Mouse (Mus musculus): Measurements from ENCODE around the gene Kctd21. TPM values are rescaled to one million over a fixed set of nuclear protein-coding genes. Genes with fewer than 3 reads are reported as not detected.
A peak's percentile ranks its signal among the peaks of the same experiment; 100 is the strongest.

Kctd21 gene
- polyA plus RNA-seq, 1 experiment: 3.0 TPM

- Histone ChIP-seq H3K27ac (ENCODE audit: insufficient read depth, low read length) (no peak overlapping the region), H3K9me3 (replicated peaks; ENCODE audit: control insufficient read depth, insufficient read depth, low read length, poor library complexity, severe bottlenecking) (no peaks in the 10 kb centered on the region), H3K27me3 (ENCODE audit: control insufficient read depth, insufficient read depth, low read length, poor library complexity, severe bottlenecking) (no peaks in the 10 kb centered on the region), H3K4me1 (ENCODE audit: control insufficient read depth, insufficient read depth, low read length) (no peaks in the 10 kb centered on the region), H3K36me3 (ENCODE audit: control insufficient read depth, insufficient read depth, low read length, poor library complexity, severe bottlenecking) (no peaks in the 10 kb centered on the region), H3K9ac (ENCODE audit: low read depth, poor library complexity, severe bottlenecking) (0 out of 2 replicates have a peak overlapping the region, but pooled peaks have one; percentile 7), H3K4me3 (ENCODE audit: low read depth, low read length) (peak overlapping the region; percentile 54)
- no peak for TF ChIP-seq CTCF (IDR thresholded peaks at IDR 0.05; ENCODE audit: low read depth, low read length)
- no peak for TF ChIP-seq POLR2A (IDR thresholded peaks at IDR 0.05; ENCODE audit: insufficient read depth, low read length)
- TF ChIP-seq EP300 (IDR thresholded peaks at IDR 0.05; ENCODE audit: insufficient read depth, low read depth, low read length): no peak
Observed at GRCm38 (mm10) chr7:97325156-97325985, 6.8 kb upstream of the Kctd21 start.

- no peak for TF ChIP-seq CTCF (IDR thresholded peaks at IDR 0.05; ENCODE audit: low read depth, low read length)
- no peak for TF ChIP-seq EP300 (IDR thresholded peaks at IDR 0.05; ENCODE audit: insufficient read depth, low read depth, low read length)
- TF ChIP-seq POLR2A (IDR thresholded peaks at IDR 0.05; ENCODE audit: insufficient read depth, low read length): no peak
- Histone ChIP-seq H3K9me3 (replicated peaks; ENCODE audit: control insufficient read depth, insufficient read depth, low read length, poor library complexity, severe bottlenecking) (no peaks in the 10 kb centered on the region), H3K27ac (ENCODE audit: insufficient read depth, low read length) (no peak overlapping the region), H3K4me3 (ENCODE audit: low read depth, low read length) (no peak overlapping the region), H3K4me1 (ENCODE audit: control insufficient read depth, insufficient read depth, low read length) (no peaks in the 10 kb centered on the region), H3K27me3 (ENCODE audit: control insufficient read depth, insufficient read depth, low read length, poor library complexity, severe bottlenecking) (no peaks in the 10 kb centered on the region), H3K36me3 (ENCODE audit: control insufficient read depth, insufficient read depth, low read length, poor library complexity, severe bottlenecking) (no peaks in the 10 kb centered on the region), H3K9ac (ENCODE audit: low read depth, poor library complexity, severe bottlenecking) (no peak overlapping the region)
Observed at GRCm38 (mm10) chr7:97327376-97327775, 4.8 kb upstream of the Kctd21 start.

GRCm38 (mm10) chr7:97328891-97329588, 3.1 kb upstream of the Kctd21 start:
- H3K4me1 ChIP-seq (ENCODE audit: control insufficient read depth, insufficient read depth, low read length): peaks cover 5% of the 10 kb centered on the region
- no peaks in the 10 kb centered on the region for H3K27me3 ChIP-seq (ENCODE audit: control insufficient read depth, insufficient read depth, low read length, poor library complexity, severe bottlenecking)
- no peak overlapping the region for H3K4me3 ChIP-seq (ENCODE audit: low read depth, low read length)
- no peaks in the 10 kb centered on the region for H3K36me3 ChIP-seq (ENCODE audit: control insufficient read depth, insufficient read depth, low read length, poor library complexity, severe bottlenecking)
- no peak overlapping the region for H3K27ac ChIP-seq (ENCODE audit: insufficient read depth, low read length)
- no peaks in the 10 kb centered on the region for H3K9me3 ChIP-seq (replicated peaks; ENCODE audit: control insufficient read depth, insufficient read depth, low read length, poor library complexity, severe bottlenecking)
- H3K9ac ChIP-seq (ENCODE audit: low read depth, poor library complexity, severe bottlenecking): no peak overlapping the region
- TF ChIP-seq POLR2A (IDR thresholded peaks at IDR 0.05; ENCODE audit: insufficient read depth, low read length) (no peak), CTCF (IDR thresholded peaks at IDR 0.05; ENCODE audit: low read depth, low read length) (no peak), EP300 (IDR thresholded peaks at IDR 0.05; ENCODE audit: insufficient read depth, low read depth, low read length) (no peak)

- Histone ChIP-seq H3K27ac (ENCODE audit: insufficient read depth, low read length) (no peak overlapping the region), H3K4me1 (ENCODE audit: control insufficient read depth, insufficient read depth, low read length) (peaks cover 5% of the 10 kb centered on the region), H3K27me3 (ENCODE audit: control insufficient read depth, insufficient read depth, low read length, poor library complexity, severe bottlenecking) (no peaks in the 10 kb centered on the region), H3K4me3 (ENCODE audit: low read depth, low read length) (no peak overlapping the region), H3K9ac (ENCODE audit: low read depth, poor library complexity, severe bottlenecking) (no peak overlapping the region), H3K36me3 (ENCODE audit: control insufficient read depth, insufficient read depth, low read length, poor library complexity, severe bottlenecking) (no peaks in the 10 kb centered on the region), H3K9me3 (replicated peaks; ENCODE audit: control insufficient read depth, insufficient read depth, low read length, poor library complexity, severe bottlenecking) (no peaks in the 10 kb centered on the region)
- TF ChIP-seq POLR2A (IDR thresholded peaks at IDR 0.05; ENCODE audit: insufficient read depth, low read length): no peak
- no peak for TF ChIP-seq CTCF (IDR thresholded peaks at IDR 0.05; ENCODE audit: low read depth, low read length)
- TF ChIP-seq EP300 (IDR thresholded peaks at IDR 0.05; ENCODE audit: insufficient read depth, low read depth, low read length): no peak
Observed at GRCm38 (mm10) chr7:97329676-97330075, 2.5 kb upstream of the Kctd21 start.

- H3K27me3 ChIP-seq (ENCODE audit: control insufficient read depth, insufficient read depth, low read length, poor library complexity, severe bottlenecking): no peaks in the 10 kb centered on the region
- H3K9me3 ChIP-seq (replicated peaks; ENCODE audit: control insufficient read depth, insufficient read depth, low read length, poor library complexity, severe bottlenecking): no peaks in the 10 kb centered on the region
- peaks cover 5% of the 10 kb centered on the region for H3K4me1 ChIP-seq (ENCODE audit: control insufficient read depth, insufficient read depth, low read length)
- H3K9ac ChIP-seq (ENCODE audit: low read depth, poor library complexity, severe bottlenecking): peak overlapping the region; percentile 57
- TF ChIP-seq POLR2A (IDR thresholded peaks at IDR 0.05; ENCODE audit: insufficient read depth, low read length) (no peak), EP300 (IDR thresholded peaks at IDR 0.05; ENCODE audit: insufficient read depth, low read depth, low read length) (no peak), CTCF (IDR thresholded peaks at IDR 0.05; ENCODE audit: low read depth, low read length) (no peak)
- no peak overlapping the region for H3K27ac ChIP-seq (ENCODE audit: insufficient read depth, low read length)
- H3K36me3 ChIP-seq (ENCODE audit: control insufficient read depth, insufficient read depth, low read length, poor library complexity, severe bottlenecking): no peaks in the 10 kb centered on the region
- peak overlapping the region; percentile 99 for H3K4me3 ChIP-seq (ENCODE audit: low read depth, low read length)
Observed at GRCm38 (mm10) chr7:97330931-97331645, 1.0 kb upstream of the Kctd21 start.
